In genomic region chr17:30103641-30104165, GRCm38 (mm10) we compare ENCODE assay signal across 15 mouse cellular contexts.
"Had no signal": no experiment of that assay in that cellular context is flagged by ENCODE, and none has a peak within 500 bp of the region (broad histone marks: within the 10 kb centered on the region; RNA-seq: fewer than 3 reads in every experiment).

No protein-coding gene starts in this region.

- DNase-seq: kidney, adult 8-10 months; kidney, postnatal 10 days; liver; liver, embryonic 13.5 days; liver, postnatal 0 days; right cerebral cortex, adult 18-20 months; right cerebral cortex, postnatal 25 days; thymus, adult 18-20 months; thymus, postnatal 14 days had no signal

- H3K4me3 ChIP-seq: layer of hippocampus, adult 2 months; limb, embryonic 12.5 days; liver, embryonic 13.5 days; lung, embryonic 15.5 days; neural tube, embryonic 15.5 days had no signal

- H3K9ac ChIP-seq: limb, embryonic 12.5 days; liver, embryonic 13.5 days; liver, postnatal 0 days; lung, embryonic 15.5 days; neural tube, embryonic 15.5 days had no signal

- ATAC-seq: inflammation-experienced regulatory T-cells, adult 6 months; liver, postnatal 0 days had no signal

- H3K36me3 ChIP-seq: limb, embryonic 12.5 days; lung, embryonic 15.5 days; neural tube, embryonic 15.5 days had no signal

- H3K4me2 ChIP-seq: limb, embryonic 12.5 days; liver, embryonic 13.5 days; lung, embryonic 15.5 days; midbrain, embryonic 11.5 days; neural tube, embryonic 15.5 days had no signal

- H3K27me3 ChIP-seq: limb, embryonic 12.5 days; liver, embryonic 13.5 days; lung, embryonic 15.5 days; neural tube, embryonic 15.5 days had no signal

- H3K9me3 ChIP-seq: limb, embryonic 12.5 days; liver, embryonic 13.5 days; lung, embryonic 15.5 days; neural tube, embryonic 15.5 days had no signal

- H3K27ac ChIP-seq: layer of hippocampus, adult 2 months; limb, embryonic 12.5 days; liver, embryonic 13.5 days; lung, embryonic 15.5 days; neural tube, embryonic 15.5 days had no signal
